ENCODE assay signal across 19 mouse cellular contexts in the genomic region with DNA sequence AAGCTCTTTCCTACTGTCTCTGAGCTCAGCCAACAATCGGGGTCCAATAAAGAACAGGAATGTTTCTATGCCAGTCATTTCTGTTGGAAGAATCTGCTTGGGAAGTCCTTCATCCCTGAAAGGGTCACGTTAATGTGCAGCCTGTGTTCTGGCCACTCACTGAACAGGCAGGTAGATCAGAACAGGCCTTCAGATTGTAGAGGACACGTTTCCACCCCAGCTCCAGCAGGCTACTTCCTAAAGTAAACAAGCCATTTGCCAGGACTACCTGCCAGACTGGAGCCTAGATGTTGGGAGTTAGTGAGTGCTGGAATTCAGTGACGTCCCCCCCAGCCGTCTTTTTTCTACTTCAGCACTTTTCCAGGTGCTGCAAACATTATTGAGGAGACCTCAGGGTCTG. TPM values are rescaled to one million over a fixed set of nuclear protein-coding genes. Genes with fewer than 3 reads are reported as not detected.
DNase-seq lines count a peak whose midpoint lies in the region; ATAC-seq and TF ChIP-seq lines count a peak whose summit lies in the region.
"Had no signal": no experiment of that assay in that cellular context is flagged by ENCODE, and none has a peak within 500 bp of the region (broad histone marks: within the 10 kb centered on the region; RNA-seq: fewer than 3 reads in every experiment).

No protein-coding gene starts in this region.

- H3K9ac ChIP-seq in kidney, embryonic 16.5 days (replicated peaks; ENCODE audit: low read length) = no peak overlapping the region
- H3K9ac ChIP-seq in lung, postnatal 0 days (replicated peaks; ENCODE audit: low read depth) = no peak overlapping the region
- no peak overlapping the region for H3K9ac ChIP-seq in forebrain, embryonic 16.5 days (replicated peaks; ENCODE audit: low read depth, low read length)
- H3K9ac ChIP-seq: embryonic facial prominence, embryonic 15.5 days; heart, embryonic 13.5 days; hindbrain, embryonic 12.5 days had no signal

- no peak for TF ChIP-seq CTCF in gastrocnemius, adult 2 months (IDR thresholded peaks at IDR 0.05)
- no peak for TF ChIP-seq CTCF in lung, postnatal 0 days (IDR thresholded peaks at IDR 0.05)

- no peaks in the 10 kb centered on the region for H3K27me3 ChIP-seq in kidney, embryonic 16.5 days (ENCODE audit: insufficient read depth, low read length)
- no peaks in the 10 kb centered on the region for H3K27me3 ChIP-seq in lung, postnatal 0 days (replicated peaks; ENCODE audit: insufficient read depth, low read length)
- H3K27me3 ChIP-seq in forebrain, embryonic 16.5 days (replicated peaks; ENCODE audit: control insufficient read depth, insufficient read depth, low read length) = no peaks in the 10 kb centered on the region
- H3K27me3 ChIP-seq: embryonic facial prominence, embryonic 15.5 days; heart, embryonic 13.5 days; hindbrain, embryonic 12.5 days had no signal

- no peak for TF ChIP-seq EP300 in lung, postnatal 0 days (IDR thresholded peaks at IDR 0.05)

- intact Hi-C loops in gastrocnemius, adult 2 months (cut with DNase I) = loop anchor here (5.0 kb wide), 1 partner anchor 33 kb away; no protein-coding TSS in a partner anchor

- H3K4me2 ChIP-seq in kidney, embryonic 16.5 days (replicated peaks; ENCODE audit: low read depth, low read length) = no peak overlapping the region
- H3K4me2 ChIP-seq in lung, postnatal 0 days (replicated peaks; ENCODE audit: low read depth, low read length) = no peak overlapping the region
- no peak overlapping the region for H3K4me2 ChIP-seq in forebrain, embryonic 16.5 days (ENCODE audit: low read length)
- H3K4me2 ChIP-seq: embryonic facial prominence, embryonic 15.5 days; heart, embryonic 13.5 days; hindbrain, embryonic 12.5 days had no signal

- H3K4me1 ChIP-seq in kidney, embryonic 16.5 days (ENCODE audit: insufficient read depth, low read length) = peaks cover 20% of the 10 kb centered on the region
- peaks cover 10% of the 10 kb centered on the region for H3K4me1 ChIP-seq in lung, postnatal 0 days (ENCODE audit: insufficient read depth, low read depth, low read length)
- peaks cover 22% of the 10 kb centered on the region for H3K4me1 ChIP-seq in forebrain, embryonic 16.5 days (replicated peaks; ENCODE audit: control insufficient read depth, insufficient read depth, low read length)

- no peak for ATAC-seq in kidney, embryonic 16.5 days (ENCODE audit: low FRiP score, low TSS enrichment)
- no peak for ATAC-seq in lung, postnatal 0 days
- ATAC-seq in forebrain, embryonic 16.5 days = no peak
- ATAC-seq: inflammation-experienced regulatory T-cells, adult 6 months had no signal

- peak overlapping the region; percentile 9 for H3K27ac ChIP-seq in gastrocnemius, adult 2 months
- H3K27ac ChIP-seq in kidney, embryonic 16.5 days (ENCODE audit: low read length) = no peak overlapping the region
- H3K27ac ChIP-seq in lung, postnatal 0 days (ENCODE audit: low read length) = no peak overlapping the region
- H3K27ac ChIP-seq in forebrain, embryonic 16.5 days (ENCODE audit: low read length) = no peak overlapping the region
- H3K27ac ChIP-seq: embryonic facial prominence, embryonic 15.5 days; heart, embryonic 13.5 days; hindbrain, embryonic 12.5 days; left cerebral cortex, adult 2 months; limb, embryonic 10.5 days had no signal

- H3K36me3 ChIP-seq in kidney, embryonic 16.5 days (ENCODE audit: insufficient read depth, low read length) = no peaks in the 10 kb centered on the region
- no peaks in the 10 kb centered on the region for H3K36me3 ChIP-seq in lung, postnatal 0 days (ENCODE audit: insufficient read depth, low read length)
- no peaks in the 10 kb centered on the region for H3K36me3 ChIP-seq in forebrain, embryonic 16.5 days (ENCODE audit: control insufficient read depth, insufficient read depth)
- H3K36me3 ChIP-seq: embryonic facial prominence, embryonic 15.5 days; forebrain, embryonic 10.5 days; hindbrain, embryonic 12.5 days; limb, embryonic 10.5 days; midbrain, embryonic 10.5 days had no signal

- DNase-seq in gastrocnemius, adult 2 months = no peak
- DNase-seq in gastrocnemius, adult 18-20 months (ENCODE audit: low spot score) = no peak
- peak; percentile 45 to 64 for DNase-seq in kidney, adult 8-10 months
- peak; percentile 32 for DNase-seq in lung, postnatal 0 days (ENCODE audit: low spot score)
- no peak for DNase-seq in lung, postnatal 14 days
- no peak for DNase-seq in right cerebral cortex, postnatal 10 days (ENCODE audit: low spot score in 2 of 2)
- DNase-seq: cerebellum, adult 9-10 months; gastrocnemius, postnatal 25 days; spleen, adult 18-20 months had no signal

- H3K4me3 ChIP-seq in gastrocnemius, adult 2 months = no peak overlapping the region
- no peak overlapping the region for H3K4me3 ChIP-seq in kidney, embryonic 16.5 days (ENCODE audit: low read length)
- no peak overlapping the region for H3K4me3 ChIP-seq in lung, postnatal 0 days (ENCODE audit: low read depth, low read length)
- H3K4me3 ChIP-seq in forebrain, embryonic 16.5 days (replicated peaks; ENCODE audit: low read length) = no peak overlapping the region
- H3K4me3 ChIP-seq: embryonic facial prominence, embryonic 15.5 days; forebrain, embryonic 10.5 days; heart, embryonic 13.5 days; hindbrain, embryonic 12.5 days; left cerebral cortex, adult 2 months; limb, embryonic 10.5 days; midbrain, embryonic 10.5 days had no signal

- H3K9me3 ChIP-seq in kidney, embryonic 16.5 days (ENCODE audit: low read length) = no peaks in the 10 kb centered on the region
- H3K9me3 ChIP-seq in lung, postnatal 0 days (ENCODE audit: low read length) = no peaks in the 10 kb centered on the region
- no peaks in the 10 kb centered on the region for H3K9me3 ChIP-seq in forebrain, embryonic 16.5 days (ENCODE audit: control insufficient read depth, low read length)
- H3K9me3 ChIP-seq: embryonic facial prominence, embryonic 15.5 days; forebrain, embryonic 10.5 days; heart, embryonic 13.5 days; hindbrain, embryonic 12.5 days; limb, embryonic 10.5 days; midbrain, embryonic 10.5 days had no signal

- 39% methylated on average over 5 of the region's 5 CpGs for WGBS in kidney, embryonic 16.5 days
- WGBS in lung, postnatal 0 days = 35% methylated on average over 5 of the region's 5 CpGs
- WGBS in forebrain, embryonic 16.5 days = 78% methylated on average over 5 of the region's 5 CpGs

RNA-seq across cellular contexts. Expression of a gene that starts 46.7 kb away (rescaled TPM):
- 1 to 10 TPM; 8.0 TPM for total RNA-seq in gastrocnemius, adult 2 months (2021)
- total RNA-seq in gastrocnemius, adult 18-20 months (2021) = 1 to 10 TPM; 6.5 to 6.9 TPM
- polyA plus RNA-seq in kidney, embryonic 16.5 days (2015; fragmentation: Nextera tagmentation; extraction: Ambion mirVana) = 8.0 and 9.2 TPM in 2 replicates
- polyA plus RNA-seq in lung, postnatal 0 days (2015; fragmentation: Nextera tagmentation; extraction: Ambion mirVana) = 3.4 and 3.5 TPM in 2 replicates
- polyA plus RNA-seq in forebrain, embryonic 16.5 days (2015; fragmentation: Nextera tagmentation; extraction: Ambion mirVana) = 8.9 and 11.0 TPM in 2 replicates

Comparison
In these comparisons a context has a peak if more than half of its experiments do, and no peak if none do; other contexts are left out.
1. DNase-seq: peak in kidney, adult 8-10 months (2 of 2) and lung, postnatal 0 days (single experiment); none in gastrocnemius, adult 2 months (single experiment), gastrocnemius, adult 18-20 months (single experiment), lung, postnatal 14 days (single experiment) and right cerebral cortex, postnatal 10 days (0 of 2).